Mouse (Mus musculus) kidney, adult 11 months (tissue): ENCODE results near the gene Trim5.
A peak's percentile ranks its signal among the peaks of the same experiment; 100 is the strongest.
"Not testable (repeated sequence)": the region's sequence is repeated elsewhere in the genome, so short reads cannot be mapped to it uniquely, and the experiment has no call there.

Source experiments
- DNase-seq: peaks from one replicate; pipeline ENCODE4 v3.0.0; 2022

Trim5 gene

GRCm38 (mm10) chr7:104287576-104288443, at the start of gene Trim5:
Trim5 (minus strand) TSS chr7:104288094.
- not testable (repeated sequence) for DNase-seq

GRCm38 (mm10) chr7:104335547-104335946, 47.7 kb upstream of the Trim5 start:
- not testable (repeated sequence) for DNase-seq

- not testable (repeated sequence) for DNase-seq
These were observed 41.3 kb upstream of the Trim5 start, which contains the start of gene Trim34b for GRCm38 (mm10) chr7:104329171-104329570. Trim34b (plus strand) TSS chr7:104329471.

DNA sequence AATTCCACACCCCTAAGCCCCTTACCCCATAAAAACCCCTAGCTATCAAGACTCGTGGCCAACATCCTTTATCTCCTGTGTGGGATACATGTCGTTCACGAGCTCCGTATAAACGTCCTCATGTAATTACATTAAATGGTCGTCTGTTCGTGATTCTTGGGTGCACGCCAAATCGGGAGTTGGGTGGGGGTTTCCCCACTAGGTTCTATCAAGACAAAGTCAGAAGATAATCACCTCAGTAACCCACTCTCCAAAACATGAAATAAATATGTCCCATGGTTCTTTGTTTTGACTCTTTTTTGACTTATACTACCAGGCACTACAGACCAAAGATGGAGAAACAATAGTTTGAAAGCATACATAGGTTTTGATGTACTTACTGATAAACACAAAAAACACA, 34.1 kb upstream of the Trim5 start:
- no peak for DNase-seq

- DNase-seq = not testable (repeated sequence)
These were observed 27.6 kb upstream of the Trim5 start, which contains the start of gene Trim12a for GRCm38 (mm10) chr7:104315369-104316080. Trim12a (minus strand) TSS chr7:104315466.

DNA sequence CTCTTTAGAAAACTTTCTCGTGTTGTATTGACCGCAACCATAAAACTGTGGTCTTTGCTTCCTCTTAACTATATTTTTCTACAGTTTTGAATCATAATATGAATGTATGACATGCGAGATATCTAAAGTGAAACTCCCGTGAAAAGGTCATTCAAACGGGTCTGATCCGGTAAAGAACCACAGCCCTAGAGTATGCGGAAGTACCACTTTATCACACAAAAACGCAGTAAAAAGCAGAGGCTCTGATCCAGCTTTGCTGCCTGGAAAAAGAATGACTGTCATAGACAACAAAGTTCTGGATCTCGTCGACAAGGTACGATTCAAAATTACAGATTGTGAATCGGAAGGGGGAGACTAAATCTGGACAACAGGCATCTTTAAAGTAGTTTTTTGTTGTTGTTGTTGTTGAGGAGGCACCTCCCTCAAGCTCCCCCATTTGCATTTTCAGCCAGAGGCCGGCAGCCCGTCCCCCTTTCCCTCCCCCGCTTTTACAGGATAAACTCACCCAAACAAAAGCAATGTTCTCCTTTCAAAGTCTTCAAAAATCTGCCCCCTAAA, 27.0 kb upstream of the Trim5 start:
- DNase-seq = no peak

DNA sequence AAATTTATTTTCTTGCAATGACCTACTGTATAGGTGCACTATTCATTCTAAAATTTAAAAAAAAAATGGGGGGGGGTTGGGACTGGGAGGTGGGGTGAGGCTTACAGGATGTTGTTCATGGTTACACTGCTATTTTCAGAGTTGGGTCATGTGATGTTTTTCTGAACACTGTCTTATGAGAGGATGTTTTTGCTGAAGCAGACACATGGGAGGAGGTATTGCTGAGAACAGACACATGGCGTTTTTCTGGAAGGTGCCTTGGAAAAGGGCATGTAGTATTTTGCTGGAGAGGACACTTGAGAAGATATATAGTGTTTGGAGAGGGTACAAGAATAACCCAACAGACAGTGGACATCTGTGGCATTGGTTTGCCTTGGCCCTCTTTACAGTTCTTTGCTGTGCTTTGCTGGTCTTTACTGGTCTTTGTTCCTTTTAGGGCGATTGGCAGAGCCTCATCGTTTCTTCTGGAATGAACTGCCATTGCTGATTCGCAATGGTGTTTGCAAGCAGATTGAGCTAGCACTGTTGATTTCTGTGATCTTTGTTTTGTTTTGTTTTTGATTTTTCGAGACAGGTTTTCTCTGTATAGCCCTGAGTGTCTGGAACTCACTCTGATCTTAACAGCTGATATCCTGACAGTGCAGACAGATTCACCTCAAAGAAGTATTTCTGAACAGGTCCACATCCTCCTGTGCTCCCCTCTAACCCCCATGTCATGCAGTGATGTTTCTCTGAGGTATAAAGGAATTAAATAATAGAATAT, 3.9 kb upstream of the Trim5 start:
- no peak for DNase-seq

DNA sequence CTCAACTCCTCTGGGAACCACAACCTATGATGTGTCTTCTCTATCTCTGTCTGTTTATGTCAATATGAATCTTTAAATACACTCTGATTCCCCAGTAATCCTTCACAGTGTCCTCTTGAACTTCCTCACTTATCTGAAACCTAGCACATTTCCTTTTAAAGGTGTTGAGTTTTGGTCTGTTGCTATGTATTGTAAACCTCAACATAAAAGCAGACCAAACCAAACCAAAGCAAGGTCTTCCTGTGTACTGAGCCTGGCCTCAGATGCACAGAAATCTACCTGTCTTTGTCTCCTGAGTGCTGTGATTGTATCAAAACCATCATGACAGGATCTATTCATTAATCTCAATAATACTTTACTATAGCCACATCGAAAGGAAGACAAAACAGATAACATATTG, 2.7 kb upstream of the Trim5 start:
- no peak for DNase-seq

- DNase-seq = not testable (repeated sequence)
These were observed 8.5 kb downstream of the Trim5 start for GRCm38 (mm10) chr7:104279361-104279760.

DNA sequence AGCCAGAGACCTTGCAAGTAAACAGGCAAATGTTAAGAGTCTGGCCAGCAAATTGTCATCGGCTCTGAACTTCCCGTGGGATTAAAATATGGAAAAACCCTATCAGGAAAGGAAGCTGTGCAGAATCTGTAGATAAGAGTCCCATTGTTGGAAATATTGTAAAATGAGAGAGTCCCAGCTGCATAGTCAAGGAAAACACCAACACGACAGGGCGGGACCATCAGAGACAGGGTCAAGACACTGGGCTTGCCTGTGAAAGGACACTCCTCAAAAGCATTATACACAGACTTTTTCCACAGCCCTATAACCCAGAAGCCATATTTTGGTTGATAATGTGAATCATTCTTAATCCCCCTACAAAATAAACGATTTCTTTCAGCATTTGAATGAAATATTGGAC, 22.6 kb downstream of the Trim5 start:
- DNase-seq = not testable (repeated sequence)

- not testable (repeated sequence) for DNase-seq
These were observed 27.5 kb downstream of the Trim5 start for GRCm38 (mm10) chr7:104260380-104260779.

- peak; percentile 77 for DNase-seq
These were observed 43.4 kb downstream of the Trim5 start, which contains the start of gene Trim34a for GRCm38 (mm10) chr7:104244287-104245181. Trim34a (plus strand) TSS chr7:104244457.

DNA sequence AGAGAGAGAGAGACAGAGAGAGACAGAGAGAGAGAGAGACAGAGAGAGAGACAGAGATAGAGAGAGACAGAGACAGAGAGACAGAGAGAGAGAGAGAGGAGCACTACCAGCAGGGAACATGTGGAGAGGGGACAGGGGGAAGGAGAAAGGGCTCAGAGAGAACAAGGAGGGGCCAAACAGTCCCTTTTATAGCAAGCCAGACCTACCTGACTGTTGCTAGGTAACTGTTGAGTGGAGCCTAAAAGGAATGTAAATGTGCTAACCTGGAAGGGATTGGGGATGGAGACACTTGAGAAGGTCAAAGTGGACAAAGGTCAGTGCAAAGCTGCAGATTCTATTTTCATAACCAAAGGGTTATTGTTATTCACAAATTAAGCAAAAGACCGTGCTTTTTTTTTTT, 44.3 kb downstream of the Trim5 start:
- no peak for DNase-seq

- no peak for DNase-seq
These were observed 47.0 kb downstream of the Trim5 start for GRCm38 (mm10) chr7:104240857-104241256.

DNA sequence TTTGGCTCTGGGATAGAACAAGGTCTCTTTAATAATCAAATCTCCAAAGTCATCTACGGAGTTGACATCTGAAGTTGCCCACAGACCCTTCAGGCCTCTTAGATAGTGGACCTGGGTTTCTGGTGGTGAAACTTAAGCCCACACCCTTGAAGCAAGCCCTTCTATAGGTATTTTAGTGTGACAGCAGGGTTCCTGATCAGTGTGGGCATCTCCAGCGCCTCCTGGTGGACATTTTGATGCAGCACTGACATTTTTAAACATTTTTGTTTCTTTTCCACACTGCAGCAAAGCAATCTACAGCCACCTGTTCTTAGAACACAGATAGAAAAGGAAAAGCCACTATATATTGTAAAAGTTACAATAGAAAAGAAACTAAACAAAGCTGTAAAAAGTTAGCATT, 56.7 kb downstream of the Trim5 start:
- peak; percentile 10 for DNase-seq

GRCm38 (mm10) chr7:104218701-104219569, 69.0 kb downstream of the Trim5 start, which contains the start of gene Trim6:
Trim6 (plus strand) TSS chr7:104218793.
- peak; percentile 85 for DNase-seq

DNA sequence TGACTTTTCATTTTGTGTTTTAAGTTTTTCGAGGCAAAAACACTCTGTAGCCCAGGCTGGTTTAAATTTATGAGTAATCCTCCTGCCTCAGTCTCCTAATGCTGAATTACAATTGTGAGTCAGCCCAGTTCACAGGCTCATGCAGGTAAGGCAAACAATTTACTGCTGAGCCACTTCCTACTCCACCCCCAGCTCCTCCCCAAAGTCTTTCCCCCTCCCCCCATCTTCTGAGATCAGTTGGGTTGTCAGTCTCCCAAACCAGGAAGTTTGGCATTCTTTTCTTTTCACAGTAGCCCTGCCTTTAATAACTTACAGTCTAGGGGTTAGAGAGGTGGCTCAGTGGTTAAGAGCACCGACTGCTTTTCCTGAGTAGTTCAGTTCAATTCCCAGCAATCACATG, 70.0 kb downstream of the Trim5 start:
- no peak for DNase-seq

- no peak for DNase-seq
These were observed 71.8 kb downstream of the Trim5 start for GRCm38 (mm10) chr7:104216011-104216535.
